Mouse (Mus musculus): ENCODE data around the gene Zbtb4.
A peak's percentile ranks its signal among the peaks of the same experiment; 100 is the strongest.

The Zbtb4 gene

DNA sequence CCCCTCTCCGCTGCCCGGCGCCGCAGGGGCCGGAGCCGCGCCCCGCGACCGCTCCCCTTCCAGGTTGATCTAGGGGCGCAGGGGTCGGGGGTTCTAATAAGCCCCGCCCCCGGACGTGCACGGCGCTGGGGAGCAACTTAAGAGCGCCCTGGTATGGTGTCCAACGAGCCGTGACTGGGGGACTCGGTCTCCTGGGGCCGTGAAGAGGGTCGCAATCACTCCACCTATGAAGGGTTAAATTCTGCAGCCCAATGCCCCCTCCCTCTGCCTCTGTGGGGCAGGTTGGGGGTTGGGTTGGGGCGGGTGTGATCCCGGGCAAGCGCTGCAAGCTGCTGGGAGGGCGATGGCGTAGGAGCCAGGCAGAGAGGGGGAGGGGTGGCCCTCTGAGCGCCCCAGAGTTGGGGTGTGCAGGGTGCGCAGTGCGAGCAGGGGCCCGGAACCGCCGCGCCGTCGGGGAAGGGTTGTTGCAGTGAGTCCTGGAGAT is 456 bp downstream of the Zbtb4 start:
- DNase-seq (ENCODE audit: low spot score in 2 of 2) = peak; percentile 54 to 57

- DNase-seq (ENCODE audit: low spot score in 2 of 2) = no peak
Observed at GRCm38 (mm10) chr11:69766872-69767624, 1.3 kb downstream of the Zbtb4 start.

DNA sequence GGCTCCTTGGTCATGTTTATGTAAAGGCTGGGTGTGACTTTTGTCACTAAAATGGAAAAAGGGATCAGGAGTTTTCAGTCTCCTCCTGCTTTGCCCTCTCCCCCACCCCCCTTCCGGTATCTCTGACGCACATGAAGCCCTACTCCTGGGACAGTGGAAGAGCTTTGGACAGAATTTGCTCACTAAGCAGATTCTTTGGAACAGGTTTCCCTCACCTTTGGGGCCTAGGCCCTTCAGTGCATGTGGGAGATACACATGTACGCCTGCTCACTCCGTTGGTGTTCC is 1.9 kb downstream of the Zbtb4 start:
- DNase-seq (ENCODE audit: low spot score in 2 of 2) = no peak

DNA sequence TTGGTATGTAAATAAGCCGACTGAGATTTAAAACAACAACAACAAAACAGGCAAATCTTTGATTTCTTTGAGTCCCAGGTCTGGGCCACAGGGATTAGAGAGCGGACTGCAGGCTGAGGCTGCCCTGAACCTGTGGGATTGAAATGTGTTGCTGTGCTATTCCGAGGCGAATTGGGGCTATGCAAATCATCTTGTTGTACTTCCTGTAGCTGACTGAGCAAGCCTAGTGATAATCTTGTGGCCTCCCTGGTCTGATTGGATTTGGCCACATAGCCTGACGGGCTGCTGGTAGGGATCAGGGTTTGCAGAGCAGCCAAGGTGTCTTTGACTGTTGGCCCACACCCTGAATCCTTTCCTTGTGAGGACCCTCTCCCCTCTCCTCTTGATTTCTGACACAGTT is 9.2 kb downstream of the Zbtb4 start:
- DNase-seq (ENCODE audit: low spot score in 2 of 2) = no peak

GRCm38 (mm10) chr11:69775716-69776115 is 10.0 kb downstream of the Zbtb4 start:
- DNase-seq (ENCODE audit: low spot score in 2 of 2) = no peak

- no peak for DNase-seq (ENCODE audit: low spot score in 2 of 2)
Observed at GRCm38 (mm10) chr11:69776488-69776887, 10.8 kb downstream of the Zbtb4 start.

GRCm38 (mm10) chr11:69777504-69778257 is 12.0 kb downstream of the Zbtb4 start:
- no peak for DNase-seq (ENCODE audit: low spot score in 2 of 2)

DNA sequence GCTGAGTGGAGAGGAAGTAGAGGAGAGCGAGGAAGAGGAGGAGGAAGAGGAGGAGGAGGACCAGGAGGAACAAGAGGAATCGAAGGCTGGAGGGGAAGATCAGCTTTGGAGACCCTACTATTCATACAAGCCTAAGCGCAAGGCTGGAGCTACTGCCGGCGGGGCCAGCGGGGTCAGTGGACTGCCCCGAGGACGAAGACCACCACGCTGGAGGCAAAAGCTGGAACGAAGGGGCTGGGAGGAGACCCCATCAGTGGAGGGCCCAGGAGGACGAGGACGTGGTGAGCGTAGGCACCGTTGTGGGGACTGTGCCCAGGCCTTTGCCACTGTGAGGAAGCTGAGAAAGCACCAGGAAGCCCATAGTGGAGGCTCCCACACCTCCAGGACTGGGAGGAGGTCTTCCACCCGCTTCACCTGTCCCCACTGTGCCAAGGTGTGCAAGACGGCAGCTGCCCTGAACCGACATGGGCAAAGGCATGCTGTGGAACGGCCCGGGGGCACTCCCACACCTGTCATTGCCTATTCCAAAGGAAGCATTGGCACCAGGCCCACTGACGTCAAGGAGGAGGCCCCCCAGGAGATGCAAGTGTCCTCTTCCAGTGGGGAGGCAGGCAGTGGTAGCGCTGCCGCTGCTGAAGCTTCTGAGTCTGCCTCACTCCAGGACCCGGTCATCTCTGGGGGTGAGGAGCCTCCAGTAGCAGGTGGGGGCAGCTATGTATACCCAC is 12.7 kb downstream of the Zbtb4 start:
- DNase-seq (ENCODE audit: low spot score in 2 of 2) = no peak

DNA sequence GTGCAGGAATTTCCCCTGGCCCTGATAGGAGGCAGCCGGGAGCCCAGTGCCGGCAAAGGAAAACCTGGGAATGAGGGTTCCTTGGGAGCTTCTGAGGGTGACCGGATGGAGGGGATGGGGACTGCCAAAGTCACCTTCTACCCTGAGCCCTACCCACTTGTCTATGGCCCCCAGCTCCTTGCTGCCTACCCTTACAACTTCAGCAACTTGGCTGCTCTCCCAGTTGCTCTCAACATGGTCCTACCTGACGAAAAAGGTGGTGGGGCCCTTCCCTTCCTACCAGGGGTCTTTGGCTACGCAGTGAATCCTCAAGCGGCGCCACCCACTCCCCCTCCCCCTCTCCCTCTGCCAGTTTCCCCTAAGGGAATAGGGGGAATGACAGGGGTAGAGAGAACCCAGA is 13.3 kb downstream of the Zbtb4 start:
- DNase-seq (ENCODE audit: low spot score in 2 of 2) = no peak

- DNase-seq (ENCODE audit: low spot score in 2 of 2) = no peak
Observed at GRCm38 (mm10) chr11:69781828-69782227, 16.1 kb downstream of the Zbtb4 start.

- DNase-seq (ENCODE audit: low spot score in 2 of 2) = no peak
Observed at GRCm38 (mm10) chr11:69784793-69785272, 19.1 kb downstream of the Zbtb4 start.

DNA sequence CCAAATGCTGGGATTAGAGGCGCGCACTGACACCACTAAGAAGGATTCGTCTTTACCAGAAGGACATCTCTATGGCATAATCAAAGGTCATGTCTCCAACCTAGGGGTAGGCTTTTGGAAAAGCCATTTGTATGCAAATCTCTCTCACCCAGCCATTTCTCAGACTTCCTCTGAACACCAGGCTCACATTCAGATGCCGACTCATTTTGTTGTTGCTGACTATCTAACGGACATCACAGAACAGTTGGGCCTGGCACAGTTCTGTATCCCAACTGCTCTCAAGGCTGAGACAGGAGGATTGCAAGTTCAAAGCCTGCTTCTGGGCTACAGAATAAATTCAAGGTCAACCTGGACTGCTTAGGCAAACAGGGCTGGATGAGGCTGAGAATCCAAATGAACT is 21.6 kb downstream of the Zbtb4 start:
- DNase-seq (ENCODE audit: low spot score in 2 of 2) = no peak

DNA sequence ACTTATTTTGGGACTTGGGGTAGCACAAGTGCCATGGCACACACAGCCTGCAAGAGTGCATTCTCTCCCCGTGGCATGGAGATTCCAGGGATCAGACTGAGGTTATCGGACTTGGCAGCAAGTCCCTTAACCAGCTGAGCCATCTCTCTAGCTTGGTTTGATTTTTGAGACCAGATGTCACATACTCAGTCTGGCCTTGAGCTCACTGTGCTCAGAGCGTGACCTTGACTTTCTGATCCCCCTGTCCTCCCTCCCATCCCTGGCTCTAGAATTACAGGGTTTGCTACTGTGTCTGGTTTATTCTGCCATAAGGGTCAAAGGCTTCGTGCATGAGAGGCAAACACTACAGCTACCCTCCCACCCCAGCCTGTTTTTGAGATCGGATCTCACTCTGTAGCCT is 23.7 kb downstream of the Zbtb4 start:
- DNase-seq (ENCODE audit: low spot score in 2 of 2) = no peak

DNA sequence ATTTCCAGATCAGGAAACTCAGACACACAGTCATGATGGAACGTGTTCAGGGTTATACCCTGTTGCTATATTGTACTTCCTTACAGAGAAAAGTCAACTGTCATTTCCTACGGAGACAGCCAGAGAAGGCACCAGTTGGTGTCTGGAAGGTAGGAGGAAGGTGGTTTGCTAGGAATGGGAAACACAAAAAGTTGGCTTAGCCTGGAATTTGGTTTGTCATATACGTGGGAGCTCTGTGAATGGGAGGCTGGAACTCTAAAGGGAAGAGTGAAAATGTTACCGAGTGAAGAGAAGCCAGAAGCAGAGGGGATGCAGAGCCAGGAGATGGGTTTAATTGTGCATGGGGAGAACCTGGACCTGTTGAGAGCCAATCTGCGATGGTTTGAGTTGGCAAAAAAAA is 25.7 kb downstream of the Zbtb4 start:
- no peak for DNase-seq (ENCODE audit: low spot score in 2 of 2)

GRCm38 (mm10) chr11:69793429-69793828 is 27.7 kb downstream of the Zbtb4 start:
- DNase-seq (ENCODE audit: low spot score in 2 of 2) = no peak

DNA sequence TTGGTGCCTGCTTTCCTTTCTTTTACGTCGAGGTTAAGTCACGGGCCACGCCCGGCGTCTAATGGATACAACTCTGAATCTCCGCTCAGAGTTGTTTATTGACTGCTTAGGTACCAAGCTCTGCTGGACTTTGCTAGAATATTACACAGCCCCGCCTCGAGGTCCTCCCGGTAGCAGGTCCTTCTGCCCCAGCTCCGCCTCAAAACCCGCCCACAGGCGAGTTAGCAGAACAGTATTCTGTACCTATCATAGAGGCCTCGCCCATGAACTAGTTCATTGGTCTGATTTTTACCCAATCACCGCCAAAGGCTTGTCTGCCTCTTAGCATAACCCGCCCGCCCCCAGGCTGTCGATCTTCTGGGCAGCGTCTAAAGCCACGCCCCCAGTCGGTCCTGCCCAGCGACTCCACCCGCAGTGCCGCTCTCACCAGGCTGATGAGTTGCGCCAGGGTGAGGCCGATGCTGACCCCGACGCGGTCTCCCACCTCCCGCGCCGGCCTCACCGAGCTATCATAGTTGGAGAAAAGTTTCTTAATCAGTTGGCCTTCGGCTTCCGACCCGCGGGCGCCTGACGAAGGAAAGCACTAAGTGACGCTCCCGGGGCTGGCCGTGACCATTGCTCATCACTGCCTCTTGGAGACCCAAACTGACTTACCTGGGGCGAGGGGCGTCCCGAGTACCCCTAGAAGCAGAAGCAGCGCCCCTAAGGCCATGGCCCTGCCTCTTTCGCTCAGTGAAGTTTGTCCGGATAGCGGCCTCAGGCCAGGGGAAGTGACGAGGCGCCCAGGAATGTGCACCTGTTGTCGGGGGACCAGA is 29.7 kb downstream of the Zbtb4 start, which contains the start of gene Chrnb1:
Gene Chrnb1, minus strand, starts transcription at position 776 of the 815 bp plus-strand sequence.
- DNase-seq (ENCODE audit: low spot score in 2 of 2) = peak; percentile 87 to 92

- DNase-seq (ENCODE audit: low spot score in 2 of 2) = no peak
Observed at GRCm38 (mm10) chr11:69795983-69796435, 30.3 kb downstream of the Zbtb4 start.

DNA sequence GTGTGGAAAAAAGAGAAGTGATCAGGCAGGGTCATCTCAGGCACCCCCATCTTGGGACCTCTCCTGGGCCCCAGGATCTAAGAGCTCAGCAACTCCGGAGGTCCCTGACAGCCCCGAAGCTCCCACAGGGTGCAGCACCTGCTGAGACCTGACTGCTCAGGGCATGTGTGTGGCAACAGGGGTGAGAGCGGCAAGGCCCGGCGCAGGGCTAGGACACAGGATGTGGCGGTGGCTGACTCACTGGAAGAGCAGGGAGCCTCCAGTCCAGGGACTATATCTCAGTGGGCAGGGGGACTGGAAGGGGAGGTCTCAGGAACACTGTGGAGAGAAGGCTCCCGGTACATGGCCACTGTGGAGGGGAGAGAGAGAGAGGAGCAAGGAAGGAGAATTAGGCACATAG is 32.2 kb downstream of the Zbtb4 start:
- DNase-seq (ENCODE audit: low spot score in 2 of 2) = no peak

DNA sequence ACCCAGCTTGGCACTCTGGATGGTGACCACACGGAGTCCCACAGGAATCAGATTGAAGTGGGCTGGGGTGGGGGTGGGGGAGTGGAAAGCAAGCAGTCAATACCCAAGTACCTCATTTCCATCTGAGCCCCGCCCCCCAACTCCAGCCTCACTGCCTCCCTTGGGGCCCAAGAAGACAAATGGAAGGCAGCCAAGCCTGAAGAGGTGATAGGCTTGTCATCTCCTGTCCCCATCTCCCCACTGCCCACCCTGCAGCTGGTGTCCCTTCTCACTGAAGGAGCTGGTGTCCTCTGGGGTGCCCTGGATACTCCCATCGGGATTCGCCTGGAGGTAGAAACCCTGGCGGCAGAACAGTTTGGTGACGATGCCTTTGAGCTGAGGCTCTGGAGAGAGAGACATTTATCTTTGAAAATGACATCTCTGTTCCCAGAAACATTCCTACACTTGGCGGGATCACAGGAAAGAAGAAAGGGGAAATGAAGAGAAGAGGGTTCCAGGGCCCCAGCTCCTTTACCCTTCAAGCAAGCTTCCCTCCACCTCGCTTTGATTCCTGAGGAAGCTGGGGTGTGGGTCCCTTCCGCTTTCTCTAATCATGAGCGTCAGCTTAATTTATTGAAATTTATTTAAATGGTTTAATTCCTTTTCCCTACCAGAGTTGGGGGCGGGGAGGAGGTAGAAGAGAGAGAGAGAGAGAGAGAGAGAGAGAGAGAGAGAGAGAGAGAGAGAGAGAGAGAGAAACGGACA is 33.9 kb downstream of the Zbtb4 start:
- no peak for DNase-seq (ENCODE audit: low spot score in 2 of 2)

DNA sequence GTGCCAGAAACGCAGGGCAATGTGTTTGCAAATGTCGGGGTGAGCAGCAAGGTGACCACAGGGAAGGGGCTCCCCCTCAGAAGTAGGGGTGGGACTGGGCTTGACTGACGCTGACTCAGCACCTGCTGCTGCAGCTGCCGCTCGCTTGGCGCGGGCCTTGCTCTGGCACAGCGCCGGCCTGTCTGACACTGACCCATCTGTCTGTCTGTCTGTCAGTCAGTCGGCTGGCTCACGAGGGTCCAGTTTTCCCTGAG is 34.4 kb downstream of the Zbtb4 start:
- DNase-seq (ENCODE audit: low spot score in 2 of 2) = no peak

Measured in right cerebral cortex, postnatal 36 days (tissue).